Comparison of ENCODE assay signal across 15 mouse cellular contexts in the genomic region with DNA sequence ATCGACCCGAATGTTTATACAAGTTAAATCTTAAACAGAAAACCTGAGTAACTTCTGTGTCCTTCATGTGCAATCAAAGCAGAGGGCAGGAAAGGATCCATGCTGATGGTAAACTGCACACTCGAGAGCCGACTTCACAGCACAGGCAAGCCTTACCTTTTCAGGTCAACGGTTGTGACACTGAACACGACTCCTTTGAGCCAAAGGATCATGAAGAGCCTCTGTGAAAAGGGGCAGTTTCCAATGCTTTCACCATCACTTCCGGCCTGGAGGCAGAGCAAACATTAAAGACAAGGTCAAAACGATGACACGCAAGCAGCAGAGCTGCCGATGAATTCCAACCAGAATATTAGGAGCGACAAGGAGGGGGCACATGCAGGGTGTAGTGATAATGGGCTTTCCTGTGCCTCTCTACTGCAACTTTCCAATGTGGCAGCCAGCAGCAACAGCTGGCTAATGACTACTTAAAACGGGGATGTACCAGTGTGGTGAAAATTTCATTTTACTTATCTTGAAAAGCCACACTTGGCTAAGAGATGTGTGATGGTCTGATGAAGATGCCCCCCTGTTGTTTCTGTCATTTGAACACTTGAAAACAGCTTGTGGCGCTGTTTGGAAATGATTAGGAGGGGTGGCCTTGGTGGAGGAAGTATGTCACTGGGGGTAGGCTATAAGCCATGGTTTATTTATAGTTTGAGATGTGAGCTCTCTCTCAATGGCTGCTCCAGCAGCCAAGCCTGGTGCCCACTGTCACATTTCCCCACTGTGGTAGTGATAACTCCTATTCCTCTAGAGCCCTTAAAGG. TPM values are rescaled to one million over a fixed set of nuclear protein-coding genes. Genes with fewer than 3 reads are reported as not detected.
A peak's percentile ranks its signal among the peaks of the same experiment; 100 is the strongest.
DNase-seq lines count a peak whose midpoint lies in the region; ATAC-seq and TF ChIP-seq lines count a peak whose summit lies in the region.
"Had no signal": no experiment of that assay in that cellular context is flagged by ENCODE, and none has a peak within 500 bp of the region (broad histone marks: within the 10 kb centered on the region; RNA-seq: fewer than 3 reads in every experiment).

No protein-coding gene starts in this region.

- TF ChIP-seq CTCF in stomach, postnatal 0 days (IDR thresholded peaks at IDR 0.05; ENCODE audit: low read depth), result no peak

- H3K4me2 ChIP-seq in heart, embryonic 14.5 days (ENCODE audit: low read length), result peak overlapping the region; percentile 50
- no peak overlapping the region for H3K4me2 ChIP-seq in stomach, embryonic 15.5 days
- H3K4me2 ChIP-seq in stomach, postnatal 0 days (replicated peaks; ENCODE audit: low read depth), result no peak overlapping the region
- H3K4me2 ChIP-seq: hindbrain, embryonic 12.5 days; neural tube, embryonic 12.5 days had no signal

- no peak overlapping the region for H3K4me3 ChIP-seq in heart, embryonic 14.5 days (ENCODE audit: control insufficient read depth in 1 of 2, insufficient read depth in 1 of 2, low read depth in 1 of 2, low read length in 2 of 2)
- H3K4me3 ChIP-seq in stomach, embryonic 15.5 days (replicated peaks), result no peak overlapping the region
- no peak overlapping the region for H3K4me3 ChIP-seq in stomach, postnatal 0 days (ENCODE audit: low read depth, low read length)
- H3K4me3 ChIP-seq: hindbrain, embryonic 12.5 days; neural tube, embryonic 12.5 days had no signal

- H3K27ac ChIP-seq in heart, embryonic 14.5 days (replicated peaks in 1 of 2; ENCODE audit: control insufficient read depth in 1 of 2, insufficient read depth in 1 of 2, low read depth in 2 of 2, low read length in 2 of 2), result peak overlapping the region; percentile 89 to 90
- H3K27ac ChIP-seq in stomach, embryonic 15.5 days, result no peak overlapping the region
- H3K27ac ChIP-seq in stomach, postnatal 0 days (replicated peaks), result no peak overlapping the region
- H3K27ac ChIP-seq: hindbrain, embryonic 12.5 days; neural tube, embryonic 12.5 days had no signal

- 40% methylated on average over 13 of the region's 13 CpGs for WGBS in heart, embryonic 14.5 days
- 51% methylated on average over 13 of the region's 13 CpGs for WGBS in stomach, embryonic 15.5 days
- 52% methylated on average over 13 of the region's 13 CpGs for WGBS in stomach, postnatal 0 days

- peaks cover 38 to 81% of the 10 kb centered on the region in 2 experiments for H3K4me1 ChIP-seq in heart, embryonic 14.5 days (ENCODE audit: control insufficient read depth in 2 of 2, insufficient read depth in 2 of 2, low read length in 2 of 2)
- H3K4me1 ChIP-seq in stomach, embryonic 15.5 days, result peaks cover 20% of the 10 kb centered on the region
- H3K4me1 ChIP-seq in stomach, postnatal 0 days (replicated peaks; ENCODE audit: control insufficient read depth, insufficient read depth), result peaks cover 6% of the 10 kb centered on the region; the same call in 1 of the 2 replicates

- TF ChIP-seq EP300 in stomach, postnatal 0 days (optimal IDR thresholded peaks at IDR 0.05), result no peak

- intact Hi-C loops in heart, postnatal 25 days (cut with DNase I), result no loop called here
- intact Hi-C loops in left cerebral cortex, postnatal 10 days (cut with DNase I), result no loop called here

- H3K9me3 ChIP-seq in heart, embryonic 14.5 days (ENCODE audit: control insufficient read depth, low read length), result no peaks in the 10 kb centered on the region
- H3K9me3 ChIP-seq in stomach, embryonic 15.5 days, result no peaks in the 10 kb centered on the region
- no peaks in the 10 kb centered on the region for H3K9me3 ChIP-seq in stomach, postnatal 0 days (ENCODE audit: control insufficient read depth, low read length)
- H3K9me3 ChIP-seq: hindbrain, embryonic 12.5 days; neural tube, embryonic 12.5 days had no signal

- no peaks in the 10 kb centered on the region for H3K27me3 ChIP-seq in heart, embryonic 14.5 days (ENCODE audit: control insufficient read depth, insufficient read depth, low read length)
- H3K27me3 ChIP-seq in stomach, embryonic 15.5 days (replicated peaks), result no peaks in the 10 kb centered on the region
- no peaks in the 10 kb centered on the region for H3K27me3 ChIP-seq in stomach, postnatal 0 days (ENCODE audit: control insufficient read depth, insufficient read depth, low read length)
- no peaks in the 10 kb centered on the region for H3K27me3 ChIP-seq in splenic B cell, adult 2 months (ENCODE audit: control insufficient read depth, insufficient read depth, low read length, poor library complexity, severe bottlenecking)
- H3K27me3 ChIP-seq: hindbrain, embryonic 12.5 days; neural tube, embryonic 12.5 days had no signal

- no peak for DNase-seq in heart, postnatal 25 days (ENCODE audit: low spot score)
- DNase-seq in stomach, postnatal 0 days (ENCODE audit: low spot score), result no peak
- DNase-seq in liver, result peak; percentile 26
- peak; percentile 29 for DNase-seq in splenic B cell, adult 2 months (ENCODE audit: low read depth, low spot score)
- no peak for DNase-seq in left cerebral cortex, postnatal 10 days (ENCODE audit: extremely low spot score in 1 of 2, low spot score in 2 of 2)
- no peak for DNase-seq in thymus, postnatal 14 days
- DNase-seq: cerebellum, adult 8-10 months; kidney, adult 9 months; lung, postnatal 4 days; right cerebral cortex, postnatal 4 days; thymus, adult 18-20 months had no signal

- peaks cover 44% of the 10 kb centered on the region for H3K36me3 ChIP-seq in heart, embryonic 14.5 days (ENCODE audit: control insufficient read depth, insufficient read depth, low read length)
- H3K36me3 ChIP-seq in stomach, embryonic 15.5 days, result no peaks in the 10 kb centered on the region
- peaks cover 4% of the 10 kb centered on the region; the same call in 1 of the 2 replicates for H3K36me3 ChIP-seq in stomach, postnatal 0 days (ENCODE audit: control insufficient read depth, insufficient read depth, low read length)
- H3K36me3 ChIP-seq in splenic B cell, adult 2 months (ENCODE audit: control insufficient read depth, insufficient read depth, low read length, poor library complexity, severe bottlenecking), result peaks cover 8% of the 10 kb centered on the region; the same call in 1 of the 2 replicates

- ATAC-seq in heart, embryonic 14.5 days (ENCODE audit: insufficient number of reproducible peaks, insufficient read depth, low FRiP score, low read depth), result 0 out of 2 replicates have a peak, but pooled peaks have one; percentile 29
- peak; percentile 16; the same call in 1 of the 2 replicates for ATAC-seq in stomach, embryonic 15.5 days (ENCODE audit: insufficient read depth, low FRiP score, low read depth)
- ATAC-seq in stomach, postnatal 0 days (ENCODE audit: low FRiP score, low TSS enrichment), result no peak

- H3K9ac ChIP-seq in heart, embryonic 14.5 days (ENCODE audit: low read length), result peak overlapping the region; percentile 53
- H3K9ac ChIP-seq in stomach, embryonic 15.5 days, result no peak overlapping the region
- no peak overlapping the region for H3K9ac ChIP-seq in stomach, postnatal 0 days (ENCODE audit: low read length)
- H3K9ac ChIP-seq: hindbrain, embryonic 12.5 days; neural tube, embryonic 12.5 days had no signal

RNA-seq across cellular contexts. Expression of a gene that starts 33.7 kb away (rescaled TPM):
- 181 and 194 TPM in 2 replicates for polyA plus RNA-seq in heart, embryonic 14.5 days (2014; fragmentation: Nextera tagmentation; extraction: Ambion mirVana)
- 100 to 1,000 TPM; 249 to 269 TPM for total RNA-seq in heart, postnatal 25 days (2021)
- 141 and 144 TPM in 2 replicates for polyA plus RNA-seq in stomach, embryonic 15.5 days (2015; fragmentation: Nextera tagmentation; extraction: Ambion mirVana)
- 69.2 and 73.6 TPM in 2 replicates for polyA plus RNA-seq in stomach, postnatal 0 days (2015; fragmentation: Nextera tagmentation; extraction: Ambion mirVana)
- 10 to 100 TPM; 27.1 to 27.6 TPM for total RNA-seq in left cerebral cortex, postnatal 10 days (2021)

Comparison
In these comparisons a context has a peak if more than half of its experiments do, and no peak if none do; other contexts are left out.
1. H3K27ac ChIP-seq: peak in heart, embryonic 14.5 days (2 of 2); none in stomach, embryonic 15.5 days (single experiment) and stomach, postnatal 0 days (single experiment).
2. DNase-seq: peak in liver (single experiment) and splenic B cell, adult 2 months (single experiment); none in heart, postnatal 25 days (single experiment), stomach, postnatal 0 days (single experiment), left cerebral cortex, postnatal 10 days (0 of 2) and thymus, postnatal 14 days (single experiment).